Mouse (Mus musculus): ENCODE measurements around the gene Ninl. TPM values are rescaled to one million over a fixed set of nuclear protein-coding genes. Genes with fewer than 3 reads are reported as not detected.

Gene Ninl
- total RNA-seq, 2 experiments from 2014 or later: 5.6 to 5.8 TPM

DNA sequence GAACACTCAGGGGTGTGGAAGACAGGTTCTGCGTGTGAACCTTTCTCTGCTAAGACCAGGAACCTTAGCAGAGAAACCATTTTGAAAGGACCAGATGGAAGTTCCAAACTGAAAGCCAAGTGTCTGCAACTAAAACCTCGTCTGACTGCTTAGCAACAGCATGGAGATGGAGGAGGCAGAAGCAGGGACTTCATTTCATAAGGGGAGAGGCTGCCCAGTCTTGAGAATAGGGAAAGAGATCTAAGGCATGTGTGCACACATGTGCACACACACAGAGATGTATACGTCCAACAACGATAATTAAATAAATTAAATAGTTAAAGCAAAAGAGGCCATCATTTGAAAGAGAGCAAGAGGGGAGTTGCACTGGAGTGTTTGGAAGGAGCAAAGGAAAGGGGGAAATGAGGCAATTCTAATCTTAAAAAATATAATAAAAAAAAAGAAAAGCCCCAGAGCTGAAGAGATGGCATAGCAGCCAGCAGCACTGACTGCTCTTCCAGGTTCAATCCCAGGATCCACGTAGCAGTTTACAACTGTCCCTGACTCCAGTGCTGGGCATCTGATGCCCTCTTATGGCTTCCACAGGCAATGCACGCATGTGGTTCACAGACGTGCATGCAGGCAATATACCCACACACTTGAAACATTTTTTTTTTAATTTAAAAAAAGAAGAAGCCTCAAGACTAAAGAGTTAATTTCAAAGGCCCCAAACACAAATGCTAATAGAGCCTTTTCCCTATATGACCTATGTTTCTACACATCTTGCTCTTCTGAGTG, 38.6 kb downstream of the Ninl start:
- peak; percentile 31 to 80 for DNase-seq (ENCODE audit: low spot score in 2 of 2)

- DNase-seq (ENCODE audit: low spot score in 2 of 2): no peak
Observed at GRCm38 (mm10) chr2:150999021-150999420, 40.2 kb downstream of the Ninl start.

DNA sequence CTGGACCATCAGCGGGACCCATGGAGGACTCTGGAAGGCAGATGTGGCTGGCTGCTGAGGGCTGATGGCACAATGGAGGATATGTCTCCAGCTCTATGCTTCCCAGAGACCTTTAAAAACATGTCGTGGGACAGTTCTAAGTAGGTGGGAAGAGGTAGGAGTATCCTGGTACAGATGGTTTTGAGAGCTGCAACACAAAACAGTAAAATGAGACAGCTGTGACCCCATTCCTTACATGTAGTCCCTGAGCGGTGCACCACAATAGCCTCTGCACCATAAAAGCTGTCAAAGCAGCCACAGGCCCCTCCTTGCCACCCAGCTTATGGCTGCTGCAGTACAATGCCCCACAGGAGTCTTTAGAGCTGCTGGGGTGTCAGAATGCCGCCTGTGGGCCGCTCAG, 41.6 kb downstream of the Ninl start:
- DNase-seq (ENCODE audit: low spot score in 2 of 2): no peak

DNA sequence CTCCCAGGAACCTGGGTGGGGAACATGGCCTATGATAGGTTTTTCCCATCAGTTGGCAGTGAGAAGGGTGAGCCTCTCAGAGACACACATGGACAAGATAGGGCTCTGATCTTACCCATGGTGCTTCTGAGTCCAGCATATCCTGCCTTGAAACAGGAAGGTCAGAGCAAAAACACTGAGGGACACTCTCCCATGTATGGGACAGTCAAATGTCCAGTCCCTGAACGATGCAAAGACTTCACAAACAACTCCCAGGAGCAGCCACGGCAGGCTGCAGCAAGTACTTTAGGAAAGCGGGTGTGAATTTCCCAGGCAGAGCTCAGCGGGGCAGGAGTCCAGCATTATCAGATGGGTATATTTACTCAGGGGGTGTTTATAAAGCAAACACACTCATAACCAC, 43.9 kb downstream of the Ninl start:
- DNase-seq (ENCODE audit: low spot score in 2 of 2): no peak

GRCm38 (mm10) chr2:150991050-150991449, 48.1 kb downstream of the Ninl start:
- no peak for DNase-seq (ENCODE audit: low spot score in 2 of 2)

DNA sequence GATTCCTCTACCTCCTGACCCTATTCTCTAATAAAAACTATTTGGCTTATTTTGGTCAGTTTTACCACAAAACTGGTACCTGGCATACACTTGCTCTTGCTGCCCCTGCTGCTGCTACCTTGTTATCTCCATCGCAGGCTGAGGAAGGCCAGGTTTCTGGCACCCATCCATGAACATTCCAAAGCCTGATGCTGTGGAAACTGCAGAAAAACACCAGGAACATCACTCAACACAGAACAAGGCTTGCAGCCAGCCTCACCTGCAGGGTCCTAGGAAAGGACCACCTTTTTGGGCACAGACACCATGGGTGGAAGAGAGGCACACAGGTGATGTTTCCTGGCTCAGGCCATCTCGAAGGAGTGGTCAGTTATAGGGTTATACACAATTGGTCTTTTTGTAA, 48.7 kb downstream of the Ninl start:
- DNase-seq (ENCODE audit: low spot score in 2 of 2): no peak

DNA sequence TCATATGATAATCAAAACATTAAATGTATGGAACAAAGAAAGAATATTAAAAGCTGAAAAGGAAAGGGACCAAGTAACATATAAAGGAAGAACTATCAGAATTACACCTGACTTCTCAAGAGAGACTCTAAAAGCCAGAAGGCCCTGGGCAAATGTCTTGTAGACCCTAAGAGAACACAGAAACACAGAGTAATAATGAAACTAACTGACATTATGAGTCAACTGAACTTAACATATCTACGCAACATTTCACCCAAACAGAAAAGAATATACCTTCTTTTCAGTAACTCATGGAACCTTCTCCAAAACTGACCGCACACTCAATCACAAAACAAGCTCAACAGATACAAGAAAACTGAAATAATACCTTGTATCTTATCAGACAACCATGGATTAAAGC, 53.8 kb downstream of the Ninl start:
- no peak for DNase-seq (ENCODE audit: low spot score in 2 of 2)

- no peak for DNase-seq (ENCODE audit: low spot score in 2 of 2)
Observed at GRCm38 (mm10) chr2:150982051-150982450, 57.1 kb downstream of the Ninl start.

- no peak for DNase-seq (ENCODE audit: low spot score in 2 of 2)
Observed at GRCm38 (mm10) chr2:150981524-150981923, 57.7 kb downstream of the Ninl start.

- no peak for DNase-seq (ENCODE audit: low spot score in 2 of 2)
Observed at GRCm38 (mm10) chr2:150979861-150980620, 59.1 kb downstream of the Ninl start.

DNA sequence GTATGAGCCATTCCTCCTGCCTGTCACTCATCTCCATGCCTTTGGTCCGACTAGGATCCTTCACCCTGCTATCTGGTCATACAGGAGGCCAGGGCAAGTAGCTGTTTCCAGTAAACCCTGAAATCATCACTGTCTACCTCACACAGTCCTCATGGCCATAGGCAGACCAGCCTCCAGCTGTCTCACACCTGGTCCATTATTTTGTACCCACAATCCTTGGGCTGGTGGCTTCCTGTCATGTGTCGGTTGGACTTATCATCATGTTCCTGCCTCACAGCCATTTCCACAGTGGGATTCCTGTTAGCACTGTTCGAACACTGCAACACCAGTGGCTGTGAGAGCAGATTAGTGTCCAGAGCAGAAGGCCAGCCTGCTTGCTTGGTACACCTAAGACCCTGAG, 60.4 kb downstream of the Ninl start:
- DNase-seq (ENCODE audit: low spot score in 2 of 2): no peak

- DNase-seq (ENCODE audit: low spot score in 2 of 2): no peak
Observed at GRCm38 (mm10) chr2:150977676-150978075, 61.5 kb downstream of the Ninl start.

- no peak for DNase-seq (ENCODE audit: low spot score in 2 of 2)
Observed at GRCm38 (mm10) chr2:150976871-150977270, 62.3 kb downstream of the Ninl start.

DNA sequence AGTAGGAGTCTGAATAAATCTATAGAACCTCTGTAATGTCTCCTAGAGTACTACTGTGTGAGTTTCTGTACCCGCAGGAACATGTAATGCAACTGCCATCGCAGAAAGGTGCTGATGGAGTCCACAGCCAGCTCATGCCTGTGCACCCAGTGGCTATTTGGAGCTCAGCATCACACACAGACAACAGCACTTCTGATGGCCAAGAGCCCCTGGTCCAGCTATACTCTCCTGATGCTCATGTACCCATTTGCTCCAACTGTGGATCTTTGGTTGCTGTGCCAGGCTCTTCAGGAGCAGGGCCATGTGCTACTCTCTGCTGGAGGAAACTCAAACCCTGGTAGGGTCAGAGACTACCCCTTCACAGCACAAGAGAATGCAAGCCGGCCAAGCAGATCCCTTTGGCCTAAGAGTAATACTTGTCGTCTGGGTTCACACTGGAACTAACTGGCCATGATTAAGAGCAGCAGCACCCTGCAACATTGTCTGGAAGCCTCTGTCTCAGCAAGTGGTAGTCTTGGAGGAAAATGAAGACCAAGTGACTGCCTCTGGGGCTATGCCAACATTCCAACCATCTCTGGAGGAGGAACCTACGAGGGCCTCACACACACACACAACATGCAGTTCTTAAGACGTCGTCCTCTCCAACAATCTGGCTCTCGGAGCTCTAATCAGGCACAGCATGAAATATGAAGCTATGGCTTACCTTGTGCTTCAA, 65.6 kb downstream of the Ninl start:
- DNase-seq (ENCODE audit: low spot score in 2 of 2): no peak

GRCm38 (mm10) chr2:150972681-150973080, 66.5 kb downstream of the Ninl start:
- DNase-seq (ENCODE audit: low spot score in 2 of 2): no peak

DNA sequence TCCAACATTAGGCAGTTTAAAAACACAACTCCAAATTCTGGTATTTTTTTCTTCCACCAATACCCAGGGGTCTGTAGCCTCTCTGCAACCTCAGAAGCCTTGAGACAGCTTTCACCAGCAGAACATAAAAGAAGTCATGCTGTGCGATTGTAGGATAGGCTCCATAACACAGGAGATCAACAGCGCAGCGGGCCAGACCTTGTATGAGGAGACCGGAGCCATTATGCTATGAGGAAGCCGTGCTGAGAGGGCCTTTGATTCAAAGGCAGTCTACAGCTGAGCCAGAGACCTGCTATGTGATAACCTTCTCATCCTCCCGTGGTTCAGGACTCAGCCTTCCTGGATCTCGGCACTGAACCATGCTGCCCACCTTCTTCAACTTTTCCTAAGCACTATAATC, 67.3 kb downstream of the Ninl start:
- no peak for DNase-seq (ENCODE audit: low spot score in 2 of 2)

DNA sequence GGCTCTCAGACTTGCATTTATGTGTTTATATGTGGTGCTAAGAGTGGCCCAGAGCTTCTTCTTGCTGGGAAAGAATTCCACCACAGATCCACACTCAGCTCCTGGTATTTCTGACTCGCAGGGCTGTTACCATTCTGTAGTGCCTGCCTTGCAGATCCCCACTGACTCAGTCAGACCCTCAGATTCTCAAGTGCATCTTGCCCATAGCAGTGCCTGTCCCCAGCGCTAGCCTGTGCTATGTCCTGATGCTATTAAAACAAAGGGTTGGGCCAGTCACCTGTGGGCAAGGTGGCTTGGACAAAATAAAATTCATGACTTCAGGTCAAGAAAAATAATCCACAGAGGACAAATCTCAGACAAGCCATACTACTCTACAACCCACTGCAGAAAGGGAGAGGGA, 70.0 kb downstream of the Ninl start:
- no peak for DNase-seq (ENCODE audit: low spot score in 2 of 2)

GRCm38 (mm10) chr2:150967491-150967890, 71.7 kb downstream of the Ninl start:
- no peak for DNase-seq (ENCODE audit: low spot score in 2 of 2)

DNA sequence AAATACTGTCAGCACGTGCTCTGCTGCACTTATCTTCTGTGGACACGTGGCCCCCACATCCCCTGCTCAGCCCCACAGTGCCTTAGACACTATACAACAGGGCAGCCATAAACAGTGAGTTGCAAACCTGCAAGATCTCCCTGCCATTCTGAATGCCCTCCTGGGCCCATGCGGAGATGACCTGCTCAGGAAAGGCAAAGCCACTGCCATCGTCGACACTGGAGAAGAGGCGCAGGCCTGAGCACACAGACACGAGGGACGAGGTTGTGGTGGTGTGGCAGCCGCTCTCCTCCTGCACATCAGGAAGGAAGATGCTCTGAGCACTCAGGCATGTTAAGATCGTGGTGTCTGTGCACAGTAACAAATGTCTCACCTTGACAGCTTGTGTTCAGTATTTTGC, 73.2 kb downstream of the Ninl start:
- no peak for DNase-seq (ENCODE audit: low spot score in 2 of 2)

DNA sequence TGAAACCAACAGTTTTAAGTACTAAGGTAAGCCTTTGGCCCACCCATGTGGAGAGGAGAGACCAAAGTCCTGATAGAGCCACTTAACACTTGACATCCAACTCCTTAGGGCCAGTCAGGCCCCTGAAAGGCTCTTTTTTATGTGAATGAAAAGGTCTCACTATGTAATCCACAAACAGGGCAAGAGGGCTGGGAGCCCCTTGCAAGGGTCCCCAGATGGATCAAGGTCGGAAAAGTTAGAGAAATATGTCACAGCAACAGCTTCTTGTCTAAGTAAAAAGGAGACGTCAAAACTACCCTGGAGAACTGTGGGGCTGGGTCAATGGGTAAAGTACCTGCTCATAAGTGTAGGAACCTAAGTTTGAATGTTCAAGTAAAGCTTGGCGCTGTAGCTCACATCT, 74.5 kb downstream of the Ninl start:
- no peak for DNase-seq (ENCODE audit: low spot score in 2 of 2)

GRCm38 (mm10) chr2:150963246-150963645, 75.9 kb downstream of the Ninl start:
- DNase-seq (ENCODE audit: low spot score in 2 of 2): no peak

- peak; percentile 36 to 68 for DNase-seq (ENCODE audit: low spot score in 2 of 2)
Observed at GRCm38 (mm10) chr2:150959521-150959920, 79.7 kb downstream of the Ninl start.

Data from layer of hippocampus, adult 18-20 months (tissue).